Mouse (Mus musculus): ENCODE measurements around the gene Gapdh.

GRCm38 (mm10) chr6:125179601-125180000 is 13.3 kb upstream of the Gapdh start:
- TF ChIP-seq CTCF (IDR thresholded peaks at IDR 0.05; ENCODE audit: low read depth, low read length) (no peak), POLR2A (IDR thresholded peaks at IDR 0.05; ENCODE audit: borderline replicate concordance, low read depth, low read length) (no peak)
